Mouse (Mus musculus) small intestine, adult 2 months (tissue): ENCODE measurements around the gene Krtap19-1. TPM values are rescaled to one million over a fixed set of nuclear protein-coding genes. Genes with fewer than 3 reads are reported as not detected.

Source experiments
- H3K27ac ChIP-seq: fragments of 200-500 bp; 2 replicates; pipeline ENCODE4 v1.5.1; 2012; ENCODE audit warnings: low read depth, low read length, control low read depth, inconsistent platforms; ENCODE audit not compliant: insufficient read depth
- H3K27me3 ChIP-seq: fragments of 200-500 bp; 2 replicates; pipeline ENCODE4 v1.6.1; 2012; ENCODE audit warnings: mild to moderate bottlenecking, moderate library complexity, low read length, inconsistent platforms; ENCODE audit not compliant: control insufficient read depth, insufficient read depth
- H3K36me3 ChIP-seq: fragments of 200-500 bp; 2 replicates; pipeline ENCODE4 v1.6.1; 2012; ENCODE audit warnings: mild to moderate bottlenecking, low read length, control low read depth, inconsistent platforms; ENCODE audit not compliant: control insufficient read depth, insufficient read depth
- H3K4me1 ChIP-seq: fragments of 200-500 bp; 2 replicates; pipeline ENCODE4 v1.6.1; 2012; ENCODE audit warnings: low read length, inconsistent platforms, mixed read lengths; ENCODE audit not compliant: control insufficient read depth, insufficient read depth, insufficient read length
- H3K4me3 ChIP-seq: fragments of 200-500 bp; 2 replicates; pipeline ENCODE4 v1.5.1; 2012; ENCODE audit warnings: low read depth, mild to moderate bottlenecking, control low read depth, inconsistent platforms, low read length, moderate library complexity
- CTCF ChIP-seq: fragments of 200-500 bp; IDR thresholded peaks from 2 replicates; pipeline ENCODE4 v1.5.1; 2012; ENCODE audit warnings: low read depth, mild to moderate bottlenecking, control low read depth, inconsistent platforms, low read length, moderate library complexity, mixed read lengths; ENCODE audit not compliant: insufficient replicate concordance, insufficient read length; ENCODE audit errors: extremely low read depth
- POLR2A ChIP-seq: fragments of 200-500 bp; IDR thresholded peaks from 2 replicates; pipeline ENCODE4 v1.6.1; 2012; ENCODE audit warnings: low read depth, mild to moderate bottlenecking, control low read depth, inconsistent platforms, low read length, moderate library complexity
- WGBS: fragments of 180-500 bp; shearing (Covaris S2); methylation state at CpG from one replicate; pipeline ENCODE4 v1.1.7; 2018; 5-methylcytosine and 5-hydroxymethylcytosine counted together
- polyA plus RNA-seq: library from polyadenylated mRNA; depleted of rRNA; stranded (reverse); fragments of >200 nt; gene quantifications from 2 replicates; pipeline ENCODE4 v1.2.3, GENCODE M21; 2012; rRNA removed

Gene Krtap19-1
- not detected in 2 replicates for polyA plus RNA-seq

- no peak within 1 kb of the TSS for H3K27ac ChIP-seq
These were observed at the start of gene Krtap19-1 for GRCm38 (mm10) chr16:88869311-88869710. TSS of gene Krtap19-1 (minus strand) at chr16:88869411.

GRCm38 (mm10) chr16:88896357-88896756, 27.1 kb upstream of the Krtap19-1 start, which contains the start of gene Krtap19-5:
TSS of gene Krtap19-5 (minus strand) at chr16:88896457.
- WGBS: 88% methylated on average over 6 of the region's 6 CpGs

More at GRCm38 (mm10) chr16:88869311-88869710, at the start of gene Krtap19-1:
- WGBS: 81% methylated on average over 6 of the region's 6 CpGs
- no peaks in the 10 kb centered on the region for H3K36me3 ChIP-seq
- no peaks in the 10 kb centered on the region for H3K27me3 ChIP-seq
- no peaks in the 10 kb centered on the region for H3K4me1 ChIP-seq
- TF ChIP-seq POLR2A (no peak), CTCF (no peak)
- no peak within 1 kb of the TSS for H3K4me3 ChIP-seq

GRCm38 (mm10) chr16:88886870-88887269, 17.7 kb upstream of the Krtap19-1 start:
- H3K27me3 ChIP-seq: no peaks in the 10 kb centered on the region
- H3K36me3 ChIP-seq: no peaks in the 10 kb centered on the region
- 81% methylated on average over 6 of the region's 6 CpGs for WGBS
- no peak overlapping the region for H3K27ac ChIP-seq
- H3K4me1 ChIP-seq: no peaks in the 10 kb centered on the region
- H3K4me3 ChIP-seq: no peak overlapping the region
- TF ChIP-seq POLR2A (no peak), CTCF (no peak)

More at GRCm38 (mm10) chr16:88896357-88896756, 27.1 kb upstream of the Krtap19-1 start, which contains the start of gene Krtap19-5:
- Histone ChIP-seq H3K36me3 (no peaks in the 10 kb centered on the region), H3K27me3 (no peaks in the 10 kb centered on the region), H3K4me3 (no peak within 1 kb of the TSS), H3K27ac (no peak within 1 kb of the TSS), H3K4me1 (no peaks in the 10 kb centered on the region)
- no peak for TF ChIP-seq CTCF
- TF ChIP-seq POLR2A: no peak

GRCm38 (mm10) chr16:88884989-88885388, 15.8 kb upstream of the Krtap19-1 start, which contains the start of gene Krtap19-4:
TSS of gene Krtap19-4 (minus strand) at chr16:88885089.
- TF ChIP-seq POLR2A (no peak), CTCF (no peak)
- Histone ChIP-seq H3K36me3 (no peaks in the 10 kb centered on the region), H3K4me3 (no peak within 1 kb of the TSS), H3K27ac (no peak within 1 kb of the TSS), H3K27me3 (no peaks in the 10 kb centered on the region), H3K4me1 (no peaks in the 10 kb centered on the region)
- 85% methylated on average over 5 of the region's 5 CpGs for WGBS

GRCm38 (mm10) chr16:88877938-88878337, 8.7 kb upstream of the Krtap19-1 start, which contains the start of gene Krtap19-3:
TSS of gene Krtap19-3 (minus strand) at chr16:88878038.
- 61% methylated on average over 2 of the region's 2 CpGs for WGBS
- H3K27ac ChIP-seq: no peak within 1 kb of the TSS
- H3K36me3 ChIP-seq: no peaks in the 10 kb centered on the region
- no peaks in the 10 kb centered on the region for H3K4me1 ChIP-seq
- no peak within 1 kb of the TSS for H3K4me3 ChIP-seq
- TF ChIP-seq CTCF: no peak
- TF ChIP-seq POLR2A: no peak
- H3K27me3 ChIP-seq: no peaks in the 10 kb centered on the region

GRCm38 (mm10) chr16:88874169-88874568, 5.0 kb upstream of the Krtap19-1 start, which contains the start of gene Krtap19-2:
TSS of gene Krtap19-2 (minus strand) at chr16:88874269.
- TF ChIP-seq POLR2A: no peak
- TF ChIP-seq CTCF: no peak
- H3K4me3 ChIP-seq: no peak within 1 kb of the TSS
- no peaks in the 10 kb centered on the region for H3K27me3 ChIP-seq
- no peaks in the 10 kb centered on the region for H3K4me1 ChIP-seq
- H3K36me3 ChIP-seq: no peaks in the 10 kb centered on the region
- no peak within 1 kb of the TSS for H3K27ac ChIP-seq
- 95% methylated on average over 3 of the region's 3 CpGs for WGBS

- no peak overlapping the region for H3K27ac ChIP-seq
- WGBS: 75% methylated on average over 4 of the region's 4 CpGs
- no peaks in the 10 kb centered on the region for H3K4me1 ChIP-seq
- H3K4me3 ChIP-seq: no peak overlapping the region
- H3K27me3 ChIP-seq: no peaks in the 10 kb centered on the region
- no peaks in the 10 kb centered on the region for H3K36me3 ChIP-seq
- TF ChIP-seq CTCF: no peak
- no peak for TF ChIP-seq POLR2A
These were observed 4.3 kb downstream of the Krtap19-1 start for GRCm38 (mm10) chr16:88864887-88865407.
